In genomic region chr10:88826188-88826946, GRCm38 (mm10) we compare ENCODE assay signal across 8 mouse cellular contexts. TPM values are rescaled to one million over a fixed set of nuclear protein-coding genes. Genes with fewer than 3 reads are reported as not detected.
DNase-seq lines count a peak whose midpoint lies in the region; ATAC-seq and TF ChIP-seq lines count a peak whose summit lies in the region.

Gene Utp20, minus strand, starts transcription at chr10:88826804.

- WGBS in embryonic facial prominence, embryonic 14.5 days = under 1% methylated on average over 44 of the region's 44 CpGs
- WGBS in limb, embryonic 14.5 days = under 1% methylated on average over 44 of the region's 44 CpGs
- under 1% methylated on average over 44 of the region's 44 CpGs for whole genome bisulfite sequencing in midbrain, postnatal 0 days

- peak within 1 kb of the TSS; percentile 83 for H3K4me3 ChIP-seq in embryonic facial prominence, embryonic 14.5 days (ENCODE audit: low read depth, low read length)
- H3K4me3 ChIP-seq in limb, embryonic 14.5 days (replicated peaks; ENCODE audit: low read length) = peak within 1 kb of the TSS; percentile 85
- peak within 1 kb of the TSS; percentile 73 for H3K4me3 ChIP-seq in midbrain, postnatal 0 days (ENCODE audit: low read depth, low read length)

- DNase-seq in 3T3-L1 (ENCODE audit: low read depth, low spot score) = peak; percentile 92
- DNase-seq in adrenal gland, postnatal 4 days (ENCODE audit: low spot score in 2 of 2) = peak; percentile 49 to 68
- DNase-seq in embryonic facial prominence, embryonic 14.5 days (ENCODE audit: low spot score) = peak; percentile 95
- peak; percentile 74 for DNase-seq in heart, adult 8-10 months (ENCODE audit: low spot score)
- DNase-seq in kidney, adult 9 months = peak; percentile 86
- DNase-seq in limb, embryonic 14.5 days (ENCODE audit: low spot score) = peak; percentile 88
- DNase-seq in midbrain, postnatal 0 days (ENCODE audit: low spot score) = peak; percentile 90
- DNase-seq in spleen, postnatal 14 days (ENCODE audit: low spot score in 2 of 2) = peak; percentile 39 to 58

- TF ChIP-seq CTCF in midbrain, postnatal 0 days (IDR thresholded peaks at IDR 0.05) = no peak

- peak within 1 kb of the TSS; percentile 75 for H3K9ac ChIP-seq in embryonic facial prominence, embryonic 14.5 days (ENCODE audit: low read depth, low read length)
- peak within 1 kb of the TSS; percentile 70 for H3K9ac ChIP-seq in limb, embryonic 14.5 days (ENCODE audit: low read depth, low read length, severe bottlenecking)
- peak within 1 kb of the TSS; percentile 37; the same call in 1 of the 2 replicates for H3K9ac ChIP-seq in midbrain, postnatal 0 days (replicated peaks; ENCODE audit: low read length, poor library complexity, severe bottlenecking)

- no peaks in the 10 kb centered on the region for H3K27me3 ChIP-seq in embryonic facial prominence, embryonic 14.5 days (replicated peaks; ENCODE audit: control insufficient read depth, insufficient read depth, low read length)
- no peaks in the 10 kb centered on the region for H3K27me3 ChIP-seq in limb, embryonic 14.5 days (ENCODE audit: control insufficient read depth, insufficient read depth, low read length)
- H3K27me3 ChIP-seq in midbrain, postnatal 0 days (ENCODE audit: insufficient read depth, low read length) = no peaks in the 10 kb centered on the region

- H3K27ac ChIP-seq in embryonic facial prominence, embryonic 14.5 days (replicated peaks; ENCODE audit: low read depth, low read length) = no peak within 1 kb of the TSS
- peak within 1 kb of the TSS; percentile 38; the same call in 1 of the 2 replicates for H3K27ac ChIP-seq in limb, embryonic 14.5 days (replicated peaks; ENCODE audit: low read depth, low read length)
- H3K27ac ChIP-seq in midbrain, postnatal 0 days (ENCODE audit: low read depth, low read length) = no peak within 1 kb of the TSS

- peaks cover 25% of the 10 kb centered on the region for H3K36me3 ChIP-seq in embryonic facial prominence, embryonic 14.5 days (ENCODE audit: control insufficient read depth, insufficient read depth, low read length)
- H3K36me3 ChIP-seq in limb, embryonic 14.5 days (ENCODE audit: control insufficient read depth, insufficient read depth, low read length) = peaks cover 24% of the 10 kb centered on the region
- H3K36me3 ChIP-seq in midbrain, postnatal 0 days (ENCODE audit: insufficient read depth, low read length) = peaks cover 8% of the 10 kb centered on the region; the same call in 1 of the 2 replicates

- H3K4me1 ChIP-seq in embryonic facial prominence, embryonic 14.5 days (ENCODE audit: control insufficient read depth, insufficient read depth, low read length) = peaks cover 3% of the 10 kb centered on the region; the same call in 1 of the 2 replicates
- peaks cover 7% of the 10 kb centered on the region for H3K4me1 ChIP-seq in limb, embryonic 14.5 days (ENCODE audit: control insufficient read depth, insufficient read depth, low read length)
- H3K4me1 ChIP-seq in midbrain, postnatal 0 days (ENCODE audit: insufficient read depth, low read length) = peaks cover 8% of the 10 kb centered on the region

- TF ChIP-seq POLR2A in limb, embryonic 14.5 days (IDR thresholded peaks at IDR 0.05; ENCODE audit: borderline replicate concordance, extremely low read depth, insufficient read depth, insufficient read length) = no peak

- peak within 1 kb of the TSS; percentile 64 for H3K4me2 ChIP-seq in embryonic facial prominence, embryonic 14.5 days (ENCODE audit: low read depth, low read length)
- H3K4me2 ChIP-seq in limb, embryonic 14.5 days (replicated peaks; ENCODE audit: low read depth, low read length, severe bottlenecking) = peak within 1 kb of the TSS; percentile 80
- peak within 1 kb of the TSS; percentile 73 for H3K4me2 ChIP-seq in midbrain, postnatal 0 days (ENCODE audit: low read depth, low read length, poor library complexity, severe bottlenecking)

- peak; percentile 99 for ATAC-seq in embryonic facial prominence, embryonic 14.5 days (ENCODE audit: low read depth)
- ATAC-seq in limb, embryonic 14.5 days (ENCODE audit: low FRiP score, low read depth) = peak; percentile 98
- peak; percentile 99 for ATAC-seq in midbrain, postnatal 0 days (ENCODE audit: low FRiP score)

- no peaks in the 10 kb centered on the region for H3K9me3 ChIP-seq in embryonic facial prominence, embryonic 14.5 days (ENCODE audit: control insufficient read depth, low read length)
- no peaks in the 10 kb centered on the region for H3K9me3 ChIP-seq in limb, embryonic 14.5 days (ENCODE audit: control insufficient read depth, low read length)
- no peaks in the 10 kb centered on the region for H3K9me3 ChIP-seq in midbrain, postnatal 0 days (ENCODE audit: low read length)

RNA-seq across cellular contexts. Expression of gene Utp20, which starts in this region (rescaled TPM):
- total RNA-seq in adrenal gland, postnatal 4 days (2021) = 10 to 100 TPM; 28.7 to 30.6 TPM
- polyA plus RNA-seq in embryonic facial prominence, embryonic 14.5 days (2014; fragmentation: Nextera tagmentation; extraction: Ambion mirVana) = 17.5 and 19.5 TPM in 2 replicates
- 10 to 100 TPM; 11.8 to 16.8 (median 15.5) TPM for total RNA-seq in heart, adult 8-10 months (2022)
- 13.0 and 19.3 TPM in 2 replicates for polyA plus RNA-seq in limb, embryonic 14.5 days (2012; rRNA removed)
- polyA plus RNA-seq in limb, embryonic 14.5 days (2014; fragmentation: Nextera tagmentation; extraction: Ambion mirVana) = 21.1 and 26.3 TPM in 2 replicates
- 8.8 and 11.8 TPM in 2 replicates for total RNA-seq in midbrain, postnatal 0 days (2014; rRNA removed)
- 4.3 and 5.1 TPM in 2 replicates for polyA plus RNA-seq in midbrain, postnatal 0 days (2015; fragmentation: Nextera tagmentation; extraction: Ambion mirVana)
